Mouse (Mus musculus) bone marrow, adult 2 months (tissue): ENCODE results near the gene Gstt1.

ENCODE experiments used
- CTCF ChIP-seq: fragments of 200-500 bp; IDR thresholded peaks from 2 replicates; pipeline ENCODE4 v1.5.1; 2011; ENCODE audit warnings: low read length, control low read depth; ENCODE audit not compliant: control insufficient read depth, insufficient read depth
- POLR2A ChIP-seq: fragments of 200-500 bp; IDR thresholded peaks from 2 replicates; pipeline ENCODE4 v1.6.1; 2011; ENCODE audit warnings: low read depth, mild to moderate bottlenecking, control low read depth, low read length, borderline replicate concordance; ENCODE audit not compliant: control insufficient read depth

DNA sequence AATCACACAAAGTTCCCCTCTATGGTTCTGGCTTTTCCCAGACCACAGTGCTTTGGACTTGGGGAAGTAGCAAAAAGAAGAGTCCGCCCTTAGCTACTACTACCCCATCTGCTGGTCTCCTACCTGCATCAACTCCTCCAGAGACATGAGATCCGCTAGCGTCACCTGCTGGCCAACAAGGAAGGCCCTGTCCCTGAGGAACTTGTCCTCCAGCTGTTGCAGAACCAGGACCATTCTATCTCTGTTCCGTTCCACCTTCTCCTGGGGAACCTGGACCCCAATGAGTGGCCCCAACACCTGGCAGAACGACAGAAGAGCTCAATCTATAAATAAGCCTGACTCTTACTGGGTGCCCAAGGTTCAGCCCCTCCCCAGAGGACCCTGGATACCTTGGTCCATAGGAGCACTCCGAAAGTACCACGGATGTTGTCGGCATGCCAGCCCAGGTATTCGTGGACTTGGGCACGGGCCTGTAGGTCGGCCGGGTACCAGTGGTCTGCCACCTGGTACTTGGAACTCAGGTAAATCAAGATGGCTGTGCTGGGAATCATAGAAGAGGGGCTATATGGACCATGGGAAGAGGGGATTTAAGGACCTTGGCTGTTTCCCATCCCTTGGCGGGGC is 34.0 kb upstream of the Gstt1 start:
- peak; percentile 84 for TF ChIP-seq CTCF
- no peak for TF ChIP-seq POLR2A
